Mouse (Mus musculus) frontal cortex, postnatal 10 days (tissue): ENCODE measurements around the gene Lifr.

ENCODE experiments used
- DNase-seq, 2 experiments: peaks; one replicate each; pipeline ENCODE4 v3.0.0; 2022; ENCODE audit warnings: low spot score in 2 of 2, mixed read lengths in 1 of 2

Lifr gene

GRCm38 (mm10) chr15:7157658-7158057, 67.2 kb downstream of the Lifr start:
- no peak for DNase-seq

GRCm38 (mm10) chr15:7159869-7160268, 69.5 kb downstream of the Lifr start:
- no peak for DNase-seq

GRCm38 (mm10) chr15:7160321-7160720, 69.9 kb downstream of the Lifr start:
- no peak for DNase-seq

GRCm38 (mm10) chr15:7163851-7164250, 73.4 kb downstream of the Lifr start:
- DNase-seq: no peak

- DNase-seq: no peak
Observed at GRCm38 (mm10) chr15:7166735-7167134, 76.3 kb downstream of the Lifr start.

- no peak for DNase-seq
Observed at GRCm38 (mm10) chr15:7167238-7167905, 77.0 kb downstream of the Lifr start.

GRCm38 (mm10) chr15:7167906-7168532, 77.6 kb downstream of the Lifr start:
- DNase-seq: no peak

- DNase-seq: no peak
Observed at GRCm38 (mm10) chr15:7172875-7173274, 82.5 kb downstream of the Lifr start.

GRCm38 (mm10) chr15:7173346-7173745, 82.9 kb downstream of the Lifr start:
- no peak for DNase-seq

- no peak for DNase-seq
Observed at GRCm38 (mm10) chr15:7173776-7174175, 83.4 kb downstream of the Lifr start.

GRCm38 (mm10) chr15:7180576-7180975, 90.2 kb downstream of the Lifr start:
- DNase-seq: no peak

GRCm38 (mm10) chr15:7187682-7188081, 97.3 kb downstream of the Lifr start:
- DNase-seq: no peak

- no peak for DNase-seq
Observed at GRCm38 (mm10) chr15:7189678-7190454, 99.5 kb downstream of the Lifr start.

GRCm38 (mm10) chr15:7191074-7191473, 100.7 kb downstream of the Lifr start:
- DNase-seq: no peak

GRCm38 (mm10) chr15:7192582-7192981, 102.2 kb downstream of the Lifr start:
- DNase-seq: no peak

GRCm38 (mm10) chr15:7194147-7194720, 103.8 kb downstream of the Lifr start:
- no peak for DNase-seq

- DNase-seq: no peak
Observed at GRCm38 (mm10) chr15:7194748-7195221, 104.4 kb downstream of the Lifr start.

GRCm38 (mm10) chr15:7197652-7198445, 107.4 kb downstream of the Lifr start:
- DNase-seq: no peak

GRCm38 (mm10) chr15:7198816-7199215, 108.4 kb downstream of the Lifr start:
- peak; percentile 45 to 68 for DNase-seq

GRCm38 (mm10) chr15:7200286-7200685, 109.9 kb downstream of the Lifr start:
- DNase-seq: no peak
